Mouse (Mus musculus) neural tube, embryonic 11.5 days (tissue): ENCODE measurements around the gene Stat2. TPM values are rescaled to one million over a fixed set of nuclear protein-coding genes. Genes with fewer than 3 reads are reported as not detected.
"Not testable (repeated sequence)": the region's sequence is repeated elsewhere in the genome, so short reads cannot be mapped to it uniquely, and the experiment has no call there.

Source experiments
- ATAC-seq: fragments of 200-750 bp; cut with Nextera tagmentation; 2 replicates; pipeline ENCODE4 v1.8.0; 2017; ENCODE audit warnings: moderate number of reproducible peaks, mild to moderate bottlenecking, moderate TSS enrichment, moderate library complexity; ENCODE audit not compliant: insufficient read depth, low FRiP score, low TSS enrichment
- DNase-seq: peaks from one replicate; pipeline ENCODE4 v3.0.0-alpha.2; 2015; ENCODE audit warnings: low spot score
- H3K27ac ChIP-seq: fragments of 300-500 bp; sonication (generic); 2 replicates; pipeline ENCODE4 v1.5.1; 2014; ENCODE audit warnings: low read depth, mild to moderate bottlenecking, low read length
- H3K27me3 ChIP-seq: fragments of 300-500 bp; sonication (generic); 2 replicates; pipeline ENCODE4 v1.6.1; 2014; ENCODE audit warnings: mild to moderate bottlenecking, low read length, mixed read lengths; ENCODE audit not compliant: control insufficient read depth, insufficient read depth
- H3K36me3 ChIP-seq: fragments of 300-500 bp; sonication (generic); 2 replicates; pipeline ENCODE4 v1.6.1; 2014; ENCODE audit warnings: mild to moderate bottlenecking, low read length, moderate library complexity, mixed read lengths; ENCODE audit not compliant: control insufficient read depth, insufficient read depth
- H3K4me1 ChIP-seq: fragments of 300-500 bp; sonication (generic); 2 replicates; pipeline ENCODE4 v1.6.1; 2014; ENCODE audit warnings: low read length, mixed read lengths; ENCODE audit not compliant: control insufficient read depth, insufficient read depth
- H3K4me2 ChIP-seq: fragments of 300-500 bp; sonication (generic); 2 replicates; pipeline ENCODE4 v1.6.1; 2014; ENCODE audit warnings: low read depth, mild to moderate bottlenecking, moderate library complexity
- H3K4me3 ChIP-seq: fragments of 300-500 bp; sonication (generic); 2 replicates; pipeline ENCODE4 v1.5.1; 2014; ENCODE audit warnings: low read depth, low read length
- H3K9ac ChIP-seq: fragments of 300-500 bp; sonication (generic); 2 replicates; pipeline ENCODE4 v1.6.1; 2014; ENCODE audit warnings: mild to moderate bottlenecking, low read length
- H3K9me3 ChIP-seq: fragments of 300-500 bp; sonication (generic); 2 replicates; pipeline ENCODE4 v1.6.1; 2016; ENCODE audit warnings: low read length; ENCODE audit not compliant: control insufficient read depth
- WGBS: fragments of 180-500 bp; shearing (Covaris S2); extraction: QIAGEN DNeasy Blood & Tissue Kit; methylation state at CpG from one replicate; pipeline ENCODE4 v1.1.7; 2014; 5-methylcytosine and 5-hydroxymethylcytosine counted together
- polyA plus RNA-seq: library from polyadenylated mRNA; unstranded; fragments of >200 nt; fragmentation: Nextera tagmentation; extraction: Ambion mirVana; gene quantifications from 2 replicates; pipeline ENCODE4 v1.2.1, GENCODE M21; 2014

Stat2 gene
- polyA plus RNA-seq, 1 experiment from 2014 or later = 17.2 TPM

DNA sequence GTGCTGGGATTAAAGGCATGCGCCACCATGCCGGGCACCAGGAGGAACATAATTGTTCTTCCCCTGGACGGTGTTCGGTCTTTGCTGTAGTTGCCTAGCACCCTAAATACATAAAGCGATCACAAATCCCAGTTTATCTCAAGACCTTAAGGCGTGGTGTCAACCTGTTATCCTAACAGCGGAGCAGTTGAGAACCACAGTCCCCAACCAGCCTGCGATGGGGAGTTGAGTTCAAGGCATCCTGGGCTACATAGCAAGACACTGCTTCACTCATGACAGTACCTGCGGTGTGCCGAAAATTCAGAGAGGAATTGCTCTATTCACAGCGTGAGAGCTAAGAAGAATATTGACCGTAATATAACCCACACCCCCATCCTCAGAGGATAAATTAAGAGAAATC lies 51.3 kb downstream of the Stat2 start:
- H3K27ac ChIP-seq = no peak overlapping the region
- no peaks in the 10 kb centered on the region for H3K9me3 ChIP-seq
- DNase-seq = no peak
- peak overlapping the region; percentile 79; the same call in 1 of the 2 replicates for H3K4me3 ChIP-seq
- peak overlapping the region; percentile 48; the same call in 1 of the 2 replicates for H3K9ac ChIP-seq
- peaks cover 11% of the 10 kb centered on the region for H3K36me3 ChIP-seq
- no peak for ATAC-seq
- WGBS = 64% methylated on average over 12 of the region's 12 CpGs
- H3K4me2 ChIP-seq = peak overlapping the region; percentile 89
- peaks cover 4% of the 10 kb centered on the region; the same call in 1 of the 2 replicates for H3K4me1 ChIP-seq
- H3K27me3 ChIP-seq = no peaks in the 10 kb centered on the region

- peak within 1 kb of the TSS; percentile 79 for H3K4me3 ChIP-seq
- ATAC-seq (peak; percentile 98), DNase-seq (peak; percentile 96)
- H3K27ac ChIP-seq = peak within 1 kb of the TSS; percentile 86
- H3K4me1 ChIP-seq = peaks cover 4% of the 10 kb centered on the region; the same call in 1 of the 2 replicates
- H3K4me2 ChIP-seq = peak within 1 kb of the TSS; percentile 89
- peak within 1 kb of the TSS; percentile 96 for H3K9ac ChIP-seq
- H3K36me3 ChIP-seq = peaks cover 17% of the 10 kb centered on the region
- no peaks in the 10 kb centered on the region for H3K27me3 ChIP-seq
- no peaks in the 10 kb centered on the region for H3K9me3 ChIP-seq
- 0% methylated on average over 40 of the region's 40 CpGs for WGBS
Measured at GRCm38 (mm10) chr10:128322141-128323108, 52.1 kb downstream of the Stat2 start, which contains the start of gene Cnpy2. TSS of gene Cnpy2 (plus strand) at chr10:128322459.

DNA sequence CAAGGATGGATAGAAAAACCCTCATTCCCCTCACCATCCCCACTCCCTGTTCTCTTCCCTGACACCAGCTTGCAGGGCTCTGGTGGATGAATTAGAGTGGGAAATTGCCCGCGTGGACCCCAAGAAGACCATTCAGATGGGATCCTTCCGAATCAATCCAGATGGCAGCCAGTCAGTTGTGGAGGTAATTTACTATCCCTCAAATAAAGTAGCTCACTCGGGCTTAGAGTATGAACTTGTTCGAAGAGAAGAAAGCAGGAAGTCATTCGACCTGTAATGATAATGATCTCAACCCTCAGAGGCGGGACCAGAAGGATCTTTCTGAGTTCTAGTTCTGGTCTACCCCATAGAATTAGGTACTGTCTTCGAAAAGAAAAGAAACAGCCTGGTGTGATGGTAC lies 53.2 kb downstream of the Stat2 start:
- WGBS = 80% methylated on average over 8 of the region's 8 CpGs
- ATAC-seq = no peak

GRCm38 (mm10) chr10:128326825-128327224 lies 56.5 kb downstream of the Stat2 start:
- Histone ChIP-seq H3K36me3 (peaks cover 13% of the 10 kb centered on the region), H3K4me3 (no peak overlapping the region), H3K27me3 (no peaks in the 10 kb centered on the region), H3K4me1 (peaks cover 4% of the 10 kb centered on the region; the same call in 1 of the 2 replicates), H3K4me2 (no peak overlapping the region), H3K9me3 (no peaks in the 10 kb centered on the region), H3K27ac (no peak overlapping the region), H3K9ac (no peak overlapping the region)
- DNase-seq (no peak), ATAC-seq (no peak)
- WGBS = 93% methylated on average over 8 of the region's 8 CpGs

More for the DNA sequence above, 53.2 kb downstream of the Stat2 start:
- peak overlapping the region; percentile 96 for H3K9ac ChIP-seq
- no peak for DNase-seq
- H3K4me2 ChIP-seq = peak overlapping the region; percentile 89
- H3K4me3 ChIP-seq = peak overlapping the region; percentile 79
- H3K36me3 ChIP-seq = peaks cover 17% of the 10 kb centered on the region
- H3K9me3 ChIP-seq = no peaks in the 10 kb centered on the region
- H3K27me3 ChIP-seq = no peaks in the 10 kb centered on the region
- peaks cover 4% of the 10 kb centered on the region; the same call in 1 of the 2 replicates for H3K4me1 ChIP-seq
- no peak overlapping the region for H3K27ac ChIP-seq

- no peak overlapping the region for H3K27ac ChIP-seq
- DNase-seq (no peak), ATAC-seq (no peak)
- H3K4me3 ChIP-seq = no peak overlapping the region
- 91% methylated on average over 10 of the region's 10 CpGs for WGBS
- peaks cover 4% of the 10 kb centered on the region; the same call in 1 of the 2 replicates for H3K4me1 ChIP-seq
- H3K9ac ChIP-seq = no peak overlapping the region
- peaks cover 13% of the 10 kb centered on the region for H3K36me3 ChIP-seq
- H3K9me3 ChIP-seq = no peaks in the 10 kb centered on the region
- H3K4me2 ChIP-seq = no peak overlapping the region
- no peaks in the 10 kb centered on the region for H3K27me3 ChIP-seq
Measured at GRCm38 (mm10) chr10:128327610-128328009, 57.3 kb downstream of the Stat2 start.

- H3K4me1 ChIP-seq, H3K4me2 ChIP-seq, ATAC-seq, H3K27ac ChIP-seq, H3K9ac ChIP-seq, H3K9me3 ChIP-seq, H3K4me3 ChIP-seq, H3K36me3 ChIP-seq, DNase-seq, H3K27me3 ChIP-seq: not testable (repeated sequence)
- WGBS = 82% methylated on average over 6 of the region's 6 CpGs
Measured at GRCm38 (mm10) chr10:128332358-128333249, 62.2 kb downstream of the Stat2 start.

DNA sequence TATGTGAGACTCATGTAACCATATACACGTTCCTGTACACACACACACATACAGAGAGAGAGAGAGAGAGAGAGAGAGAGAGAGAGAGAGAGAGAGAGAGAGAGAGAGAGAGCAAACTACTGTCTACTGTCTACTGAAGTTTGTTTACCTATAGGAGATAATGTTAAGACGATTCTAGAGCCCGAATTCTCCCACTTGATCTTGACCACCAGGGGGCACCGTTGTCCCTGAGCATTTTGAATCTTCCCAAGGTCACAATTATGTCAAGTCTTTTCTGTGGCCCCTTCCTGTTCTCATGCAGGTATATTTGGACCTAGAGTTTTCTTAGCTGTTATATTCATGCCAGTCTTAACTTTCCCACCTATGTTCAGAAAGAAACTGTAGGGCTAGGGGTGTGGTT lies 65.2 kb downstream of the Stat2 start:
- Histone ChIP-seq H3K9ac (no peak overlapping the region), H3K9me3 (no peaks in the 10 kb centered on the region), H3K4me1 (peaks cover 9% of the 10 kb centered on the region), H3K36me3 (no peaks in the 10 kb centered on the region), H3K27ac (no peak overlapping the region), H3K27me3 (no peaks in the 10 kb centered on the region), H3K4me2 (no peak overlapping the region), H3K4me3 (no peak overlapping the region)
- peak; percentile 73 for DNase-seq
- 4% methylated on average over 4 of the region's 4 CpGs for WGBS
- ATAC-seq = no peak

- H3K4me1 ChIP-seq = peaks cover 9% of the 10 kb centered on the region
- H3K4me2 ChIP-seq = no peak overlapping the region
- H3K27me3 ChIP-seq = no peaks in the 10 kb centered on the region
- no peak for DNase-seq
- H3K9me3 ChIP-seq = no peaks in the 10 kb centered on the region
- no peak overlapping the region for H3K27ac ChIP-seq
- H3K4me3 ChIP-seq = no peak overlapping the region
- 95% methylated on average over 3 of the region's 3 CpGs for WGBS
- ATAC-seq = no peak
- H3K9ac ChIP-seq = no peak overlapping the region
- H3K36me3 ChIP-seq = no peaks in the 10 kb centered on the region
Measured at GRCm38 (mm10) chr10:128336195-128336594, 65.8 kb downstream of the Stat2 start.
